Mouse (Mus musculus): ENCODE results near the gene Bpifa1. TPM values are rescaled to one million over a fixed set of nuclear protein-coding genes. Genes with fewer than 3 reads are reported as not detected.

Gene Bpifa1
- polyA plus RNA-seq (2014; fragmentation: Illumina TruSeq; extraction: RNeasy Lipid Tissue Mini Kit (QIAGEN cat#74804); ENCODE audit: low read depth, low replicate concordance), result not detected

DNA sequence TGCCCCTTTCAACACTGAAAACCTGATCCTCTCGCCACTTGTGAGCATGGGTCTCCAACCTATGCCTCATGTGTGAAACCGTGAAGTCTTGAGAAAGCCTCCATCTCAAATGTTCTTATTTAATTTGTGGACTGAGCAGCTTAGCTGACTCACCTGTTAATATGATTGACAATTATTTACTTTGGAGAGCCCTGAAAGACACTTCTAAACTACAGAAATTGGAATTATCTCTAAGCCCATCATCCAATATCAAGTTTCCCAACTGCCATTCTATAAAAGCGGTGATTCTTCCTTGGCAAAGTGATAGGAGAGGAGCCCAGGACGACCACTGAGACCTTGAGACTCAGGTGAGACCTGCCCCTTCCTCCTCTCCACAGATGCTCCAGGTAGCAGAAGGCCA, at the start of gene Bpifa1:
Gene Bpifa1, plus strand, starts transcription at position 301 of the 400 bp plus-strand sequence.

GRCm38 (mm10) chr2:154130120-154130519, 12.6 kb upstream of the Bpifa1 start, which contains the start of gene Bpifa3:
Gene Bpifa3 (plus strand): TSS chr2:154130336.

DNA sequence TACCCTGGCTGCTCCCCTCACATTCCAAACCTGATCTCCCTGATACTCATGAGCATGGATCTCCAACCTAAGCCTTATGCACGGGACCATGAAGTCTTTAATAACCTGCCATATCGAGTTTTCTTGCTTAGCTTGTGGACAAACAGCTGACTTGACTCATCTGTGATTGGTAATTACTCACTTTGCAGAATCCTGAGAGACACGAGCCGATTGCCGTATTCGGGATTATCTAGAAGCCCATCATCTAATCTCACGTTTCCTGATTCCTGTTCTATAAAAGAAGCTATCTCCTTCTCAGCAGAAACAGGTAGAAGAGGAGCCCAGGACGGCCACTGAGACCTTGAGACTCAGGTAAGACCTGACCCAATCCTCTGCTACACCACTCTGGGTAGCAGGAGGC, 19.6 kb downstream of the Bpifa1 start, which contains the start of gene Bpifa5:
Gene Bpifa5, plus strand, starts transcription at position 301 of the 400 bp plus-strand sequence.

DNA sequence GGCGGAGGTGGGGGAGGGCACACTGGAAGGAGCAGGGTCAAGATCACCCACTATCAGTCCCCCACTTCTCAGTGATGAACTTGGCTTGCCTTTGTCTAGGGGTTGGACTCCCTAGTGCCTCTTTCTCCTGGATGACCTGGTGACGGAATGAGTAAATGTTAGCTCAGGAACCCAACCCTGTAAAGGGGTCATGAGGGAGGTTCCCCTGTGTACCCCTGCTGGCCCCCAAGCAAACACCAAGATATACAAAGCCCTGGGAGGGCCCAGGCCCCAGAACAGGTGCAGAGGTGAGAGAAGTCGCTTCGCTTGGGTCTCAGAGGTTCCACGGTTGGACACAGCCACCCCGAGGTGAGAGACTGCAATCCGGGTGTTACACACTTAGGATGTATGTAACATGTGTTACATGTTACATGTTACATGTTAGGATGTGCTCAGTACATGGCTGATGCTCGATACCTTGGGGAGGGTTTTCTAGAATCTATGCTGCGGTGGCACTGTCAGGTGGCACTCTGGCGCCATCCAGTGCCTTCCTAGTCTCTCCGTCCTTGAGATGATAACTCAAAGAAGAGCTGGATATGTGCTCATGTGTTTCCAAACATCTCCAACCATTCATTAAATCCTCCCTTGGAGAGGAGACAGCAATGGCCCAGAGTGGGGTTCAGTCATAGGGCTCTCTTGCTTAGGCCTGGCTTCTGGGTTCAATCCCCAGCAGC, 48.0 kb downstream of the Bpifa1 start, which contains the start of gene Bpifb1:
Gene Bpifb1, plus strand, starts transcription at position 273 of the 713 bp plus-strand sequence.

Other genes with a start within 250 kb of the Bpifa1 start
- gene Bpifb6, start 242.5 kb upstream of the Bpifa1 start, polyA plus RNA-seq (2014; fragmentation: Illumina TruSeq; extraction: RNeasy Lipid Tissue Mini Kit (QIAGEN cat#74804); ENCODE audit: low read depth, low replicate concordance), result not detected
- gene Bpifb3, start 224.7 kb upstream of the Bpifa1 start, polyA plus RNA-seq (2014; fragmentation: Illumina TruSeq; extraction: RNeasy Lipid Tissue Mini Kit (QIAGEN cat#74804); ENCODE audit: low read depth, low replicate concordance), result not detected
- gene Bpifb4, start 204.7 kb upstream of the Bpifa1 start, polyA plus RNA-seq (2014; fragmentation: Illumina TruSeq; extraction: RNeasy Lipid Tissue Mini Kit (QIAGEN cat#74804); ENCODE audit: low read depth, low replicate concordance), result not detected
- gene Bpifa6, start 167.9 kb upstream of the Bpifa1 start, polyA plus RNA-seq (2014; fragmentation: Illumina TruSeq; extraction: RNeasy Lipid Tissue Mini Kit (QIAGEN cat#74804); ENCODE audit: low read depth, low replicate concordance), result not detected
- 3.1 TPM for gene Bpifa2, start 134.6 kb upstream of the Bpifa1 start, polyA plus RNA-seq (2014; fragmentation: Illumina TruSeq; extraction: RNeasy Lipid Tissue Mini Kit (QIAGEN cat#74804); ENCODE audit: low read depth, low replicate concordance)
- gene Bpifa3, start 12.5 kb upstream of the Bpifa1 start, polyA plus RNA-seq (2014; fragmentation: Illumina TruSeq; extraction: RNeasy Lipid Tissue Mini Kit (QIAGEN cat#74804); ENCODE audit: low read depth, low replicate concordance), result not detected
- gene Bpifa5, start 19.7 kb downstream of the Bpifa1 start, polyA plus RNA-seq (2014; fragmentation: Illumina TruSeq; extraction: RNeasy Lipid Tissue Mini Kit (QIAGEN cat#74804); ENCODE audit: low read depth, low replicate concordance), result not detected
- not detected for gene Bpifb1, start 47.9 kb downstream of the Bpifa1 start, polyA plus RNA-seq (2014; fragmentation: Illumina TruSeq; extraction: RNeasy Lipid Tissue Mini Kit (QIAGEN cat#74804); ENCODE audit: low read depth, low replicate concordance)
- gene Bpifb5, start 80.9 kb downstream of the Bpifa1 start, polyA plus RNA-seq (2014; fragmentation: Illumina TruSeq; extraction: RNeasy Lipid Tissue Mini Kit (QIAGEN cat#74804); ENCODE audit: low read depth, low replicate concordance), result not detected
- not detected for gene Bpifb9a, start 115.0 kb downstream of the Bpifa1 start, polyA plus RNA-seq (2014; fragmentation: Illumina TruSeq; extraction: RNeasy Lipid Tissue Mini Kit (QIAGEN cat#74804); ENCODE audit: low read depth, low replicate concordance)
- gene Bpifb9b, start 164.3 kb downstream of the Bpifa1 start, polyA plus RNA-seq (2014; fragmentation: Illumina TruSeq; extraction: RNeasy Lipid Tissue Mini Kit (QIAGEN cat#74804); ENCODE audit: low read depth, low replicate concordance), result not detected
- gene Cdk5rap1, start 230.1 kb downstream of the Bpifa1 start, polyA plus RNA-seq (2014; fragmentation: Illumina TruSeq; extraction: RNeasy Lipid Tissue Mini Kit (QIAGEN cat#74804); ENCODE audit: low read depth, low replicate concordance), result 8.8 TPM